Mouse (Mus musculus): ENCODE measurements around the gene Tmem95. TPM values are rescaled to one million over a fixed set of nuclear protein-coding genes. Genes with fewer than 3 reads are reported as not detected.

Tmem95 gene
- total RNA-seq, 2 experiments from 2014 or later = not detected

GRCm38 (mm10) chr11:69855347-69855746 is 22.5 kb downstream of the Tmem95 start:
- 0 out of 2 replicates have a peak, but pooled peaks have one; percentile 21 for ATAC-seq (replicated peaks; ENCODE audit: low FRiP score, low TSS enrichment, poor library complexity, severe bottlenecking)

- no peak for ATAC-seq (replicated peaks; ENCODE audit: low FRiP score, low TSS enrichment, poor library complexity, severe bottlenecking)
Observed at GRCm38 (mm10) chr11:69854680-69855079, 23.1 kb downstream of the Tmem95 start.

GRCm38 (mm10) chr11:69853994-69854393 is 23.8 kb downstream of the Tmem95 start:
- ATAC-seq (replicated peaks; ENCODE audit: low FRiP score, low TSS enrichment, poor library complexity, severe bottlenecking) = peak; percentile 87

GRCm38 (mm10) chr11:69850754-69851153 is 27.1 kb downstream of the Tmem95 start:
- ATAC-seq (replicated peaks; ENCODE audit: low FRiP score, low TSS enrichment, poor library complexity, severe bottlenecking) = no peak

GRCm38 (mm10) chr11:69849884-69850283 is 27.9 kb downstream of the Tmem95 start:
- ATAC-seq (replicated peaks; ENCODE audit: low FRiP score, low TSS enrichment, poor library complexity, severe bottlenecking) = no peak

GRCm38 (mm10) chr11:69849128-69849527 is 28.7 kb downstream of the Tmem95 start:
- ATAC-seq (replicated peaks; ENCODE audit: low FRiP score, low TSS enrichment, poor library complexity, severe bottlenecking) = no peak

- ATAC-seq (replicated peaks; ENCODE audit: low FRiP score, low TSS enrichment, poor library complexity, severe bottlenecking) = no peak
Observed at GRCm38 (mm10) chr11:69848021-69848420, 29.8 kb downstream of the Tmem95 start.

DNA sequence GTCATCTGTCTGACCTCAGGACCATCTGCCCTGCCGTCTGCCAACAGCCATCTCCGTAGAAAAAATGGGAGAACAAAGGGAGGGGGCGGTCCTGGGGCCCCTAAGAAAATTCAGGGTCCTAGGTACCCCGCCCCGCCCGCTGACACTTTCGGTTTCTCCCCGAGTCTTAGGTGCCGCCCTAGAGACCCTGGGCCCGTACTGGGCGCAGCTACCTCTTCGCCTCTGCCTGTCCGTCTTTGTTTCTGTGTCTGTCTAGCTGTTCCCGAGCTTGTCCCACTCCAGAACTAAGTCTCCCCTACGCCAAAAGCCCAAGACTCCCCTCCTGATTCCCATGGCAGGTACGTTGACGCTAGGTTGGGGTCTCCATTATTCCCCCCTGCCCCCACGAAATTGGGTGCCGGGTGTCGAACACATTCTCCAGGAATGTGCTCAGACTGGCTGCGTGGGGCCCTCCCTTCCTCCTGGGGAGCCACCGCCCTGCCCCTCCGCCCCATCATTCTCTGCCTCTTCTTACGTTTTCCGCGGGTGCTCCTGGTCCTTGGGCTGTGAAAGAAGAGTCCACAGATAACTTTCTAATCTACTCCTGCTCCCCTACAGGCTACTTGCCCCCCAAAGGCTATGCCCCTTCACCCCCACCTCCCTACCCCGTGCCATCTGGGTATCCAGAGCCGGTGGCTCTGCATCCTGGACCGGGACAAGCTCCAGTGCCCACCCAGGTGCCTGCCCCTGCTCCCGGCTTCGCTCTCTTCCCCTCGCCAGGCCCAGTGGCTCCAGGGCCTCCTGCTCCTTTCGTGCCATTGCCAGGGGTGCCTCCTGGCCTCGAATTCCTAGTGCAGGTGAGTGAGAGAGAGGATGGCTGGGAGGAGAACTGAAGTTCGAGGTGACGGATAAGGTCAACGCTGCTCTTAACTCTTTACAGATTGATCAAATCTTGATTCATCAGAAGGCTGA is 30.8 kb downstream of the Tmem95 start:
- peak; percentile 26; the same call in 1 of the 2 replicates for ATAC-seq (replicated peaks; ENCODE audit: low FRiP score, low TSS enrichment, poor library complexity, severe bottlenecking)

DNA sequence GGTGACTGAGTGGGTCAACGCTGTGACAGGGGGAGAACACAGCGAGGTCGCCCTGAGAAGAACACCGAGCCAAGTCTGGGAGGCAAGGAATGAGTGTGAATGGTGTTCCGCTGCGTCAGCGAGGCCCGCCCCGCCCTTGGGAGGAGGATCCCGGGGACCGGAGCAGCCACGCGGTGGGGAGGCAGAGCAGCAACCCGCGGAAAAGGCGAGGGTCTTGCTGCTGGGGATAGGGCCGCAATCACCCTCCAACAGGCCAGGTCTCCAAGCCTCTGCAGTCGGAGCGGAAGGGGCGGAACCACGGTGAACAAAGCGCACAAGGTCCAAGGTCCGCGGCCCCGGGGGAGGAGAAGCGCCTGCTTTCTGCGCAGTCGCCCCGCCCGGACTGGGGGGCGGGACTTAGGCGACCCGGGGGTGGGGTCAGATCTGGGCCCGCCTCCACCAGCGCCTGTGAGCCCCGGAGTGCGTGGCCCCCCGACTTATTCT is 31.6 kb downstream of the Tmem95 start, which contains the start of gene Plscr3:
Gene Plscr3, plus strand, starts transcription at position 179 of the 483 bp plus-strand sequence.
- ATAC-seq (replicated peaks; ENCODE audit: low FRiP score, low TSS enrichment, poor library complexity, severe bottlenecking) = peak; percentile 84

GRCm38 (mm10) chr11:69838714-69839104 is 39.1 kb downstream of the Tmem95 start:
- no peak for ATAC-seq (replicated peaks; ENCODE audit: low FRiP score, low TSS enrichment, poor library complexity, severe bottlenecking)

- ATAC-seq (replicated peaks; ENCODE audit: low FRiP score, low TSS enrichment, poor library complexity, severe bottlenecking) = peak; percentile 91
Observed at GRCm38 (mm10) chr11:69837952-69838713, 39.7 kb downstream of the Tmem95 start, which contains the start of gene Tmem256. Gene Tmem256 (plus strand): TSS chr11:69838514.

GRCm38 (mm10) chr11:69837604-69837951 is 40.2 kb downstream of the Tmem95 start, which contains the start of gene Nlgn2:
Gene Nlgn2 (minus strand): TSS chr11:69837784.
- ATAC-seq (replicated peaks; ENCODE audit: low FRiP score, low TSS enrichment, poor library complexity, severe bottlenecking) = no peak

GRCm38 (mm10) chr11:69836703-69837576 is 40.9 kb downstream of the Tmem95 start:
- no peak for ATAC-seq (replicated peaks; ENCODE audit: low FRiP score, low TSS enrichment, poor library complexity, severe bottlenecking)

- no peak for ATAC-seq (replicated peaks; ENCODE audit: low FRiP score, low TSS enrichment, poor library complexity, severe bottlenecking)
Observed at GRCm38 (mm10) chr11:69835966-69836335, 41.9 kb downstream of the Tmem95 start.

- ATAC-seq (replicated peaks; ENCODE audit: low FRiP score, low TSS enrichment, poor library complexity, severe bottlenecking) = no peak
Observed at GRCm38 (mm10) chr11:69835326-69835965, 42.4 kb downstream of the Tmem95 start.

DNA sequence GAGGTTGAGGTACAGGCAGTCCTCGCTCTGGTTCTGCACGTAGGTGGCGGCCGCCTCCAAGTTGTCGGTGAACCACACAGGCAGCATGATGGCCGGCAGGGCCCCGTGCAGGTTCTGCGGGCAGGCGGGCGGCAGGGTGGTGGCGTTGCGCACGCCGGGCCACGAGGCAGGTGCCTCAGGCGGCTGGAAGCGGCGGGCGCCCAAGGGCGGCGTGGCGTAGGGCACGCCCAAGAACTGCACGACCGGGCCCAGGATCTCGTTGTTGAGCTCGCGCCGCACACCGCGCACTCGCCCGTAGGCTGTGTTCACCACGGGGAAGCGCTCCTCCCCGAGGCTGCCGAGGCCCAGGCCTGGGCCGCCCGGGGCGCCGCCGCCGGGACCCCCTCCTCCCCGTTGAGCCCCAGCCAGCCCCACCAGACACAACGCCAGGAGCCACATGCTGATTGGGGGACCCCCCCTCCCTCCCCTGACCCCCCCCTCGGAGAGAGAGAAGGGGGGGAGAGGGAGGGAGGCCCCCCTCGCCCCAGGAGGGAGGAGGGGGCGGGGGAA is 43.7 kb downstream of the Tmem95 start:
- peak; percentile 39 for ATAC-seq (replicated peaks; ENCODE audit: low FRiP score, low TSS enrichment, poor library complexity, severe bottlenecking)

DNA sequence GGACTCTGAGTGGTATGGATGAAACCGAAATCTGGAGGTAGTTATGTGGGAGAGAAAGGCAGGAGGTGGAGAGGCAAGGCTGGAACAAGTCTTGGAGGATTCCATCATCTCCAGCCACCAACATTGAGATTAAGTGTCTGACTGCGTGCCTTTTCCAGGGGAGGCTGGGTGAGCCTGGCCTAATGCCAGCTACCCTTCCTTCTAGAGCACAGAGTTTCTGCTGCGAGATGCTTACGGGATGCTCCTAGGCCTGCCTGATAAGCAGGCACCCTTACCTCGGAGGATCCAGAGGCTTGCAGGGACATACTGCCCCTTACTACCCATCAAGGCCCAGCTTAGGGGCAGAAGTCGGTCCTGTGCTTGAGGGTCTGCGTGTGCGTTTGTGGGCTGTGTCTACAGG is 44.3 kb downstream of the Tmem95 start:
- ATAC-seq (replicated peaks; ENCODE audit: low FRiP score, low TSS enrichment, poor library complexity, severe bottlenecking) = 0 out of 2 replicates have a peak, but pooled peaks have one; percentile 16

DNA sequence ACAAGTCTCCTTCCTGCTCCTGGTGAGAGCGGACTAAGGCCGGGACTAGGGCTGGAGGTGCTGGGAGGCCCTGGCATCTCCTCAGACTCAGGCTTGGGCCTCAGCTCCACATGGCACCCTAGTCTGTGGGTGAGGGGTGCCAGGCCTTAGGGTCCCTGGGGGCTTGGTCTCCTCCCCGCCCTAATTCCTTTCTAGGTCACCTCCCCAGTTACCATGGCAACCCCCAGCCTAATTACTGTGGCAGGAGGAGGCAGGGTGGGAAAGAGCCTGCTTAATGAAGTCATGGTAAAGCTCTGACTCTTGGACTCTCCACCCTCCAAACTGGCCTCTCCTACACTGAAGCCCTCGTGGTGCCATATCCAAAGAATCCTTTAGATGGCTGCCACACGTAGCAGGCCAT is 49.0 kb downstream of the Tmem95 start:
- ATAC-seq (replicated peaks; ENCODE audit: low FRiP score, low TSS enrichment, poor library complexity, severe bottlenecking) = no peak
